Mouse (Mus musculus): ENCODE results near the gene Tmem189.
"Not testable (repeated sequence)": the region's sequence is repeated elsewhere in the genome, so short reads cannot be mapped to it uniquely, and the experiment has no call there.

DNA sequence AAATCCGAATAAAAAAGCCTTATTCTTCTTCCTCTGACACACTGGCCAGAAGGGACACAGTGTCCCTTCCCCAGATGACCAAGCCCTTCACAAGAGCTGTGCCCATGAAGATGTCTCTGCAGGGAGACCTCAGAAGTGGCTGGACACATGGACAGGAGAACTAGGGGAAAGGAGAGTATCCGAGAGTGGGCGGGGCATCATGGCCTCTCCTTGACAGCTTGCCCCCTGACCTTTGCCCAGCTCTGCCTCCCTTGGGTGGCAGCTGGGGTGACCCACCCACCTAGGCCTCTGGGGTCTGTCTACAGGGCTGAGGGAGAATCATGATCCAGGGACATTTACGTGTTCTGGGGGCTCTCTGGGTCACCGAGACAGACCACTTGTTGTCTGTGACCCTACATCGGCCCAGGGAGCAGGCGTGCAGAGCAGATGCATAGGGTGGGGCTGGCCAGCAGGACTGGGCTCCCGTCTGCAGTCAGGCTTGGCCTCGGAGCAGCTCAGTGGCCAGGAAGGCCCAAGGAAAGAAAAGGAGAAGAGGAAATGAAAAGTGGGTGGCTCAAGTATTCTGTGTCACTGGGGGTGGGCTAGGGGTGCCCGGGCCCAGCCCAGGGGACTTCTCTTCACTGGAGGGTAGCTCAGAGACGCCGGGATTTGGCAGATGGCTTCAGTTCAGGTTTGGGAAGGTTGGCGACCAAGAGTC is 46.1 kb downstream of the Tmem189 start:
- TF ChIP-seq CTCF, EP300 (IDR thresholded peaks at IDR 0.05): not testable (repeated sequence)
